In genomic region chr6:30692826-30693225, GRCm38 (mm10) we compare ENCODE assay signal across 8 mouse cellular contexts. TPM values are rescaled to one million over a fixed set of nuclear protein-coding genes. Genes with fewer than 3 reads are reported as not detected.
DNase-seq lines count a peak whose midpoint lies in the region; ATAC-seq and TF ChIP-seq lines count a peak whose summit lies in the region.

No protein-coding gene starts in this region.

- WGBS in heart, embryonic 13.5 days: 75% methylated on average over 5 of the region's 5 CpGs
- WGBS in forebrain, embryonic 13.5 days: 72% methylated on average over 5 of the region's 5 CpGs
- 77% methylated on average over 5 of the region's 5 CpGs for WGBS in midbrain, embryonic 10.5 days

- peak overlapping the region; percentile 58 for H3K4me3 ChIP-seq in heart, embryonic 13.5 days
- peak overlapping the region; percentile 66 to 86 for H3K4me3 ChIP-seq in ES-E14 (ENCODE audit: insufficient read depth in 1 of 2, low read depth in 1 of 2, low read length in 2 of 2, poor library complexity in 1 of 2, severe bottlenecking in 1 of 2)
- peak overlapping the region; percentile 54 for H3K4me3 ChIP-seq in forebrain, embryonic 13.5 days
- H3K4me3 ChIP-seq in midbrain, embryonic 10.5 days: peak overlapping the region; percentile 63

- DNase-seq in heart, postnatal 25 days (ENCODE audit: low spot score): no peak
- DNase-seq in ES-E14 (ENCODE audit: low read depth, low spot score): peak; percentile 12
- peak; percentile 31 for DNase-seq in midbrain, embryonic 10.5 days (ENCODE audit: low spot score)
- no peak for DNase-seq in spleen, adult 12 weeks (ENCODE audit: low spot score)

- peaks cover 24% of the 10 kb centered on the region for H3K4me1 ChIP-seq in heart, embryonic 13.5 days
- peaks cover 2 to 5% of the 10 kb centered on the region in 2 experiments; a peak in 3 of 4 replicates for H3K4me1 ChIP-seq in ES-E14 (ENCODE audit: control insufficient read depth in 2 of 2, insufficient read depth in 2 of 2, low read length in 2 of 2, poor library complexity in 1 of 2)
- peaks cover 21% of the 10 kb centered on the region for H3K4me1 ChIP-seq in forebrain, embryonic 13.5 days
- H3K4me1 ChIP-seq in midbrain, embryonic 10.5 days: peaks cover 37% of the 10 kb centered on the region

- H3K27ac ChIP-seq in heart, embryonic 13.5 days (replicated peaks): peak overlapping the region; percentile 85
- H3K27ac ChIP-seq in ES-E14 (ENCODE audit: insufficient read depth, low read depth, low read length, poor library complexity, severe bottlenecking): no peak overlapping the region
- H3K27ac ChIP-seq in forebrain, embryonic 13.5 days: peak overlapping the region; percentile 94
- peak overlapping the region; percentile 98 for H3K27ac ChIP-seq in midbrain, embryonic 10.5 days (replicated peaks)

- peak overlapping the region; percentile 77 for H3K9ac ChIP-seq in heart, embryonic 13.5 days
- H3K9ac ChIP-seq in ES-E14 (ENCODE audit: insufficient read depth, low read depth, low read length, poor library complexity, severe bottlenecking): peak overlapping the region; percentile 95
- peak overlapping the region; percentile 64 for H3K9ac ChIP-seq in forebrain, embryonic 13.5 days

- in situ Hi-C loops in ES-E14 (cut with MboI; ENCODE audit: low sequenced_read_pairs in 2 of 2, unreplicated experiment in 2 of 2): no loop called here

- no peaks in the 10 kb centered on the region for H3K9me3 ChIP-seq in heart, embryonic 13.5 days
- H3K9me3 ChIP-seq in ES-E14 (ENCODE audit: control insufficient read depth, insufficient read depth, low read depth, low read length): no peaks in the 10 kb centered on the region
- H3K9me3 ChIP-seq in forebrain, embryonic 13.5 days (replicated peaks): no peaks in the 10 kb centered on the region
- H3K9me3 ChIP-seq in midbrain, embryonic 10.5 days (replicated peaks): no peaks in the 10 kb centered on the region

- no peaks in the 10 kb centered on the region for H3K27me3 ChIP-seq in heart, embryonic 13.5 days (replicated peaks)
- H3K27me3 ChIP-seq in forebrain, embryonic 13.5 days: no peaks in the 10 kb centered on the region
- no peaks in the 10 kb centered on the region for H3K27me3 ChIP-seq in midbrain, embryonic 10.5 days (ENCODE audit: low read depth, poor library complexity, severe bottlenecking)

- H3K36me3 ChIP-seq in heart, embryonic 13.5 days: no peaks in the 10 kb centered on the region
- no peaks in the 10 kb centered on the region for H3K36me3 ChIP-seq in ES-E14 (ENCODE audit: control insufficient read depth, insufficient read depth, low read length, poor library complexity, severe bottlenecking)
- H3K36me3 ChIP-seq in forebrain, embryonic 13.5 days (ENCODE audit: poor library complexity, severe bottlenecking): no peaks in the 10 kb centered on the region
- no peaks in the 10 kb centered on the region for H3K36me3 ChIP-seq in midbrain, embryonic 10.5 days

- intact Hi-C loops in heart, postnatal 25 days (cut with DNase I): no loop called here

- H3K4me2 ChIP-seq in heart, embryonic 13.5 days: peak overlapping the region; percentile 75
- H3K4me2 ChIP-seq in forebrain, embryonic 13.5 days: peak overlapping the region; percentile 69

- no peak for ATAC-seq in heart, embryonic 13.5 days (ENCODE audit: extremely low read depth, insufficient number of reproducible peaks, low FRiP score, low TSS enrichment)
- no peak for ATAC-seq in forebrain, embryonic 13.5 days
- no peak for ATAC-seq in megakaryocyte-erythroid progenitor cell, adult 5-6 weeks (replicated peaks; ENCODE audit: low FRiP score, low TSS enrichment, poor library complexity, severe bottlenecking)
- ATAC-seq in megakaryocyte progenitor cell, adult 5-6 weeks (replicated peaks; ENCODE audit: poor library complexity): no peak

TF ChIP-seq in ES-E14, 5 proteins besides CTCF, POLR2A, EP300 and RAD21:
- TF ChIP-seq ZC3H11A (IDR thresholded peaks at IDR 0.05; ENCODE audit: borderline replicate concordance, low read depth, low read length) (no peak), MAFK (IDR thresholded peaks at IDR 0.05; ENCODE audit: insufficient read depth, low read depth, low read length) (no peak), CHD2 (IDR thresholded peaks at IDR 0.05; ENCODE audit: low read depth, low read length) (no peak), ZNF384 (IDR thresholded peaks at IDR 0.05; ENCODE audit: low read depth, low read length) (no peak), HCFC1 (IDR thresholded peaks at IDR 0.05; ENCODE audit: borderline replicate concordance, insufficient read depth, low read length) (no peak)

RNA-seq across cellular contexts. Expression of gene Cep41, which starts 0.7 kb away (rescaled TPM):
- 11.0 and 12.2 TPM in 2 replicates for polyA plus RNA-seq in heart, embryonic 13.5 days (2015; fragmentation: Nextera tagmentation; extraction: Ambion mirVana)
- total RNA-seq in heart, postnatal 25 days (2021): 1 to 10 TPM; 1.9 to 3.1 TPM
- 8.6 and 12.6 TPM in 2 replicates for total RNA-seq in ES-E14 (2012; rRNA removed)
- 19.5 and 19.6 TPM in 2 replicates for polyA plus RNA-seq in forebrain, embryonic 13.5 days (2015; fragmentation: Nextera tagmentation; extraction: Ambion mirVana)
- 19.8 and 24.0 TPM in 2 replicates for polyA plus RNA-seq in midbrain, embryonic 10.5 days (2016; fragmentation: Nextera tagmentation; extraction: Ambion mirVana)
- 17.9 and 22.2 TPM in 2 replicates for total RNA-seq in megakaryocyte-erythroid progenitor cell, adult 5-6 weeks (2014; fragmentation: Nextera tagmentation)
- 11.7 and 12.0 TPM in 2 replicates for total RNA-seq in megakaryocyte-erythroid progenitor cell, adult 5-6 weeks (2017)
- 7.5 and 10.2 TPM in 2 replicates for total RNA-seq in megakaryocyte progenitor cell, adult 5-6 weeks (2015)
- total RNA-seq in megakaryocyte progenitor cell, adult 5-6 weeks (2017): 5.2 and 8.4 TPM in 2 replicates

RNA-seq across cellular contexts. Expression of gene Mest, which starts 30.5 kb away (rescaled TPM):
- polyA plus RNA-seq in heart, embryonic 13.5 days (2015; fragmentation: Nextera tagmentation; extraction: Ambion mirVana): 2,537 and 2,584 TPM in 2 replicates
- total RNA-seq in heart, postnatal 25 days (2021): 10 to 100 TPM; 12.3 to 15.2 TPM
- 107 and 223 TPM in 2 replicates for total RNA-seq in ES-E14 (2012; rRNA removed)
- 443 and 547 TPM in 2 replicates for polyA plus RNA-seq in forebrain, embryonic 13.5 days (2015; fragmentation: Nextera tagmentation; extraction: Ambion mirVana)
- polyA plus RNA-seq in midbrain, embryonic 10.5 days (2016; fragmentation: Nextera tagmentation; extraction: Ambion mirVana): 1,366 and 1,939 TPM in 2 replicates
- total RNA-seq in megakaryocyte-erythroid progenitor cell, adult 5-6 weeks (2014; fragmentation: Nextera tagmentation): not detected in 2 replicates
- 0.94 TPM in 1 of 2 replicates, not detected in the other for total RNA-seq in megakaryocyte-erythroid progenitor cell, adult 5-6 weeks (2017)
- total RNA-seq in megakaryocyte progenitor cell, adult 5-6 weeks (2015): not detected in 2 replicates
- total RNA-seq in megakaryocyte progenitor cell, adult 5-6 weeks (2017): 0.12 TPM in 1 of 2 replicates, not detected in the other

RNA-seq across cellular contexts. Expression of gene Cpa1, which starts 53.8 kb away (rescaled TPM):
- polyA plus RNA-seq in heart, embryonic 13.5 days (2015; fragmentation: Nextera tagmentation; extraction: Ambion mirVana): 2.1 and 3.9 TPM in 2 replicates
- under 1 TPM in 1 of 2 experiments, not detected in 1; 0.16 TPM for total RNA-seq in heart, postnatal 25 days (2021)
- total RNA-seq in ES-E14 (2012; rRNA removed): not detected in 2 replicates
- polyA plus RNA-seq in forebrain, embryonic 13.5 days (2015; fragmentation: Nextera tagmentation; extraction: Ambion mirVana): 0.96 and 1.3 TPM in 2 replicates
- polyA plus RNA-seq in midbrain, embryonic 10.5 days (2016; fragmentation: Nextera tagmentation; extraction: Ambion mirVana): 0.19 TPM in 1 of 2 replicates, not detected in the other
- not detected in 2 replicates for total RNA-seq in megakaryocyte-erythroid progenitor cell, adult 5-6 weeks (2014; fragmentation: Nextera tagmentation)
- not detected in 2 replicates for total RNA-seq in megakaryocyte-erythroid progenitor cell, adult 5-6 weeks (2017)
- total RNA-seq in megakaryocyte progenitor cell, adult 5-6 weeks (2015): not detected in 2 replicates
- total RNA-seq in megakaryocyte progenitor cell, adult 5-6 weeks (2017): not detected in 2 replicates

Comparison
In these comparisons a context has a peak if more than half of its experiments do, and no peak if none do; other contexts are left out.
1. DNase-seq: peak in ES-E14 (single experiment) and midbrain, embryonic 10.5 days (single experiment); none in heart, postnatal 25 days (single experiment) and spleen, adult 12 weeks (single experiment).
2. Peak in every context shown above with its lines, with median percentiles within 50 percentile points of each other: H3K4me3 ChIP-seq and H3K9ac ChIP-seq.